ENCODE assay signal across 8 mouse cellular contexts in the genomic region with DNA sequence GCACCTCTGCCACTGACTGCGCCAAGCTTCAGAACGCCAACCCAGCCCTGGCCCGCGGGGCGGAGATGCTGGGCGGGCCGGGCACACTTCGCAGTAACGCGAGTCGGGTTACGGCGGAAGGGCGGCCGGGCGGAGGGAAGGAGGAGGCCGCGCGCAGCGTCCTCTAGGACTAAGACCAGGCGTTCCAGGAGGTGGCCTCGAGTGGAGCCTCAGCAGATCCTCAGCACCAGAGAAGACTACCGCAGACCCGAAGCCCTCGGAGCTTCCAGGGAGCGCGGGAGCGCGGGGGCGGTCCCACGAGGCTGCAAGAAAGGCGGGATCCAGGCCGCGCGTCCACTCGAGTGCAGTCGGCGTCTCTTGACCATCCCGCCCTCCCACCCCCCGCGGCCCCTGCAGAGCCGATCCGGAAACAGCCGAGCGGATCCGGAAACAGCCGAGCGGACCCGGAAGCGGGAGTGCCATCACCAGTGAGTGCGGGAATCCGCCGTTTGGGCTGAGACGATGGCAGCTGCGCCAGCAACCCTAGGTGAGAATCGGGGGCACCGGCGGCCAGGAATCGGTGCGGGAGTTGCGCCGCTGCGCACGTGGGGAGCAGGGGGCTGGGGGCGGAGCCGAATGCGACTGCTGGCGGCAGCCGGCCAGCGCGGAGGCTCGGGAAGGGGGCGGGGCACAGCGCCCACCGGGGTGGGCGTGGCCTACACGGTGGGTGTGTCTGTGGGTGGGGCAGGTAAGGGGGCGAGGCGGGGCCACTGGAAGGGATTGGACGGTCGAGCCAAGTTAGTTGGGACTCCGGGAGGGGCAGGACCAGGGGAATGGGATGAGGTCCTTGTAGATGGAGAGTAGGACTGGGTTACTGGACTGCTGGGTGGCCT. TPM values are rescaled to one million over a fixed set of nuclear protein-coding genes. Genes with fewer than 3 reads are reported as not detected.
DNase-seq lines count a peak whose midpoint lies in the region; ATAC-seq lines count a peak whose summit lies in the region.

Rabep2 (plus strand) TSS at position 129 of the 872 bp plus-strand sequence.

- H3K27me3 ChIP-seq in hindbrain, embryonic 12.5 days: no peaks in the 10 kb centered on the region

- H3K9ac ChIP-seq in hindbrain, embryonic 12.5 days: peak within 1 kb of the TSS; percentile 81

- WGBS in hindbrain, embryonic 12.5 days: under 1% methylated on average over 82 of the region's 82 CpGs

- peak; percentile 97 for DNase-seq in Muller cell, postnatal 12 days (ENCODE audit: inconsistent ontology term)
- peak; percentile 95 for DNase-seq in cerebellum, adult 9-11 months
- peak; percentile 82 to 94 for DNase-seq in frontal cortex, postnatal 10 days (ENCODE audit: low spot score in 2 of 2)
- DNase-seq in layer of hippocampus, postnatal 14 days (ENCODE audit: low spot score in 2 of 2): peak; percentile 95 to 98
- DNase-seq in lung, postnatal 14 days: peak; percentile 99
- peak; percentile 85 for DNase-seq in retina, adult 2 months (ENCODE audit: low read depth, low spot score)
- DNase-seq in thymus, postnatal 36 days: peak; percentile 92 to 96

- H3K4me1 ChIP-seq in hindbrain, embryonic 12.5 days: peaks cover 15% of the 10 kb centered on the region

- peak within 1 kb of the TSS; percentile 58 for H3K4me3 ChIP-seq in hindbrain, embryonic 12.5 days

- peak; percentile 95 for ATAC-seq in hindbrain, embryonic 12.5 days (ENCODE audit: low FRiP score)

- no peaks in the 10 kb centered on the region for H3K9me3 ChIP-seq in hindbrain, embryonic 12.5 days (replicated peaks)

- H3K27ac ChIP-seq in hindbrain, embryonic 12.5 days: peak within 1 kb of the TSS; percentile 90

- H3K4me2 ChIP-seq in hindbrain, embryonic 12.5 days (replicated peaks): peak within 1 kb of the TSS; percentile 73

- H3K36me3 ChIP-seq in hindbrain, embryonic 12.5 days: peaks cover 6% of the 10 kb centered on the region; the same call in 1 of the 2 replicates

RNA-seq across cellular contexts. Expression of gene Rabep2, which starts in this region (rescaled TPM):
- 31.1 and 32.1 TPM in 2 replicates for polyA plus RNA-seq in hindbrain, embryonic 12.5 days (2016; fragmentation: Nextera tagmentation; extraction: Ambion mirVana)
- 10 to 100 TPM in 1 of 2 experiments, 1 to 10 TPM in 1; 8.9 to 11.5 TPM for total RNA-seq in layer of hippocampus, postnatal 14 days (2021)

Comparison
In these comparisons a context has a peak if more than half of its experiments do, and no peak if none do; other contexts are left out.
1. Peak in every context shown above with its lines: DNase-seq, ATAC-seq, H3K4me3 ChIP-seq and H3K27ac ChIP-seq.